Mouse (Mus musculus): ENCODE data around the gene Nectin1.
A peak's percentile ranks its signal among the peaks of the same experiment; 100 is the strongest.

The Nectin1 gene

GRCm38 (mm10) chr9:43765419-43766179 is 21.8 kb downstream of the Nectin1 start:
- DNase-seq (ENCODE audit: low spot score), result no peak

- no peak for DNase-seq (ENCODE audit: low spot score)
Observed at GRCm38 (mm10) chr9:43768779-43769178, 25.0 kb downstream of the Nectin1 start.

GRCm38 (mm10) chr9:43769228-43769627 is 25.4 kb downstream of the Nectin1 start:
- DNase-seq (ENCODE audit: low spot score), result no peak

- no peak for DNase-seq (ENCODE audit: low spot score)
Observed at GRCm38 (mm10) chr9:43769940-43770339, 26.2 kb downstream of the Nectin1 start.

GRCm38 (mm10) chr9:43771041-43771440 is 27.3 kb downstream of the Nectin1 start:
- DNase-seq (ENCODE audit: low spot score), result no peak

- DNase-seq (ENCODE audit: low spot score), result no peak
Observed at GRCm38 (mm10) chr9:43772460-43772859, 28.7 kb downstream of the Nectin1 start.

- DNase-seq (ENCODE audit: low spot score), result no peak
Observed at GRCm38 (mm10) chr9:43773521-43773920, 29.7 kb downstream of the Nectin1 start.

- DNase-seq (ENCODE audit: low spot score), result no peak
Observed at GRCm38 (mm10) chr9:43774427-43774826, 30.6 kb downstream of the Nectin1 start.

GRCm38 (mm10) chr9:43776231-43776630 is 32.4 kb downstream of the Nectin1 start:
- DNase-seq (ENCODE audit: low spot score), result no peak

- DNase-seq (ENCODE audit: low spot score), result no peak
Observed at GRCm38 (mm10) chr9:43777362-43778360, 33.9 kb downstream of the Nectin1 start.

GRCm38 (mm10) chr9:43780883-43781282 is 37.1 kb downstream of the Nectin1 start:
- DNase-seq (ENCODE audit: low spot score), result no peak

- DNase-seq (ENCODE audit: low spot score), result no peak
Observed at GRCm38 (mm10) chr9:43782401-43782800, 38.6 kb downstream of the Nectin1 start.

GRCm38 (mm10) chr9:43783959-43784358 is 40.2 kb downstream of the Nectin1 start:
- no peak for DNase-seq (ENCODE audit: low spot score)

GRCm38 (mm10) chr9:43784841-43785240 is 41.1 kb downstream of the Nectin1 start:
- no peak for DNase-seq (ENCODE audit: low spot score)

GRCm38 (mm10) chr9:43787591-43787990 is 43.8 kb downstream of the Nectin1 start:
- DNase-seq (ENCODE audit: low spot score), result no peak

- DNase-seq (ENCODE audit: low spot score), result no peak
Observed at GRCm38 (mm10) chr9:43792681-43793080, 48.9 kb downstream of the Nectin1 start.

GRCm38 (mm10) chr9:43793411-43793810 is 49.6 kb downstream of the Nectin1 start:
- no peak for DNase-seq (ENCODE audit: low spot score)

GRCm38 (mm10) chr9:43796031-43796430 is 52.2 kb downstream of the Nectin1 start:
- DNase-seq (ENCODE audit: low spot score), result no peak

- no peak for DNase-seq (ENCODE audit: low spot score)
Observed at GRCm38 (mm10) chr9:43796841-43797740, 53.3 kb downstream of the Nectin1 start.

- DNase-seq (ENCODE audit: low spot score), result no peak
Observed at GRCm38 (mm10) chr9:43797746-43798145, 54.0 kb downstream of the Nectin1 start.

GRCm38 (mm10) chr9:43800525-43800924 is 56.7 kb downstream of the Nectin1 start:
- DNase-seq (ENCODE audit: low spot score), result no peak

- peak; percentile 35 for DNase-seq (ENCODE audit: low spot score)
Observed at GRCm38 (mm10) chr9:43801911-43802310, 58.1 kb downstream of the Nectin1 start.

Measured in left cerebral cortex, adult 11 months (tissue).